Mouse (Mus musculus) CH12.LX (cell line): ENCODE results near the gene Rpl13. TPM values are rescaled to one million over a fixed set of nuclear protein-coding genes. Genes with fewer than 3 reads are reported as not detected.

Experiments
- DNase-seq: peaks from one replicate; pipeline ENCODE4 v3.0.0-alpha.2; 2013; ENCODE audit errors: extremely low read depth
- H3K27ac ChIP-seq: 2 replicates; pipeline ENCODE4 v1.5.1; 2012; ENCODE audit warnings: low read depth, mild to moderate bottlenecking, control low read depth, moderate library complexity; ENCODE audit not compliant: insufficient read depth
- H3K27me3 ChIP-seq: replicated peaks from 2 replicates; pipeline ENCODE3; 2012; ENCODE audit warnings: inconsistent platforms
- H3K36me3 ChIP-seq, 2 experiments: replicated peaks in 1 of 2; 2 replicates each; pipeline versions ENCODE3 to v1.6.1; 2012; ENCODE audit warnings: inconsistent platforms in 1 of 2, low read length in 1 of 2, mild to moderate bottlenecking in 1 of 2, mixed read lengths in 1 of 2, moderate library complexity in 1 of 2; ENCODE audit not compliant: control insufficient read depth in 1 of 2, insufficient read depth in 1 of 2
- H3K4me1 ChIP-seq, 2 experiments: 2 replicates each; pipeline ENCODE4 v1.6.1; 2012; ENCODE audit warnings: inconsistent platforms in 1 of 2, moderate library complexity in 1 of 2; ENCODE audit not compliant: insufficient read depth in 2 of 2, control insufficient read depth in 1 of 2
- H3K4me2 ChIP-seq: 2 replicates; pipeline ENCODE4 v1.6.1; 2012; ENCODE audit warnings: low read depth, mild to moderate bottlenecking, control low read depth; ENCODE audit not compliant: poor library complexity, insufficient read depth, severe bottlenecking
- H3K4me3 ChIP-seq, 3 experiments: fragments of 150-350 bp in 1 of 3; sonication (generic) in 1 of 3; replicated peaks in 1 of 3; 2 replicates each; pipeline versions ENCODE3 to v1.5.1; 2011 to 2012; ENCODE audit warnings: low read depth in 2 of 3, low read length in 2 of 3, mild to moderate bottlenecking in 2 of 3, moderate library complexity in 2 of 3, control low read depth in 1 of 3, improper control_type of control experiment in 1 of 3, inconsistent platforms in 1 of 3, mixed read lengths in 1 of 3; ENCODE audit not compliant: poor library complexity in 1 of 3
- H3K79me2 ChIP-seq: replicated peaks from 2 replicates; pipeline ENCODE4 v1.6.1; 2012; ENCODE audit warnings: mild to moderate bottlenecking, moderate library complexity; ENCODE audit not compliant: control insufficient read depth, poor library complexity, insufficient read depth, severe bottlenecking; ENCODE audit errors: extremely low read depth
- H3K9ac ChIP-seq: 2 replicates; pipeline ENCODE4 v1.6.1; 2012; ENCODE audit warnings: low read depth, mild to moderate bottlenecking, control low read depth, moderate library complexity; ENCODE audit not compliant: insufficient read depth
- H3K9me3 ChIP-seq: replicated peaks from 2 replicates; pipeline ENCODE3; 2012; ENCODE audit warnings: low read length, inconsistent platforms, mixed read lengths
- BHLHE40 ChIP-seq: IDR thresholded peaks from 2 replicates; pipeline ENCODE4 v1.6.1; 2011; ENCODE audit warnings: mild to moderate bottlenecking, low read depth, low read length, improper control_type of control experiment
- CHD2 ChIP-seq: IDR thresholded peaks from 2 replicates; pipeline ENCODE4 v1.6.1; 2011; ENCODE audit warnings: low read length, improper control_type of control experiment
- E2F4 ChIP-seq: IDR thresholded peaks from 2 replicates; pipeline ENCODE4 v1.6.1; 2011; ENCODE audit warnings: low read depth, low read length, improper control_type of control experiment; ENCODE audit not compliant: insufficient replicate concordance
- EP300 ChIP-seq: IDR thresholded peaks from 2 replicates; pipeline ENCODE4 v1.6.1; 2011; ENCODE audit warnings: low read length, improper control_type of control experiment
- MAFK ChIP-seq: IDR thresholded peaks from 2 replicates; pipeline ENCODE4 v1.6.1; 2011; ENCODE audit warnings: low read length, improper control_type of control experiment; ENCODE audit not compliant: insufficient replicate concordance
- MAZ ChIP-seq: IDR thresholded peaks from 2 replicates; pipeline ENCODE4 v1.6.1; 2012; ENCODE audit warnings: low read depth, mild to moderate bottlenecking, inconsistent platforms, low read length, improper control_type of control experiment, moderate library complexity
- MEF2A ChIP-seq: IDR thresholded peaks from 2 replicates; pipeline ENCODE4 v1.6.1; 2014; ENCODE audit warnings: low read depth, mild to moderate bottlenecking, inconsistent platforms, low read length, improper control_type of control experiment, borderline replicate concordance
- MXI1 ChIP-seq: IDR thresholded peaks from 2 replicates; pipeline ENCODE4 v1.6.1; 2011; ENCODE audit warnings: mild to moderate bottlenecking, low read depth, low read length, improper control_type of control experiment
- NELFE ChIP-seq: IDR thresholded peaks from 2 replicates; pipeline ENCODE4 v1.6.1; 2011; ENCODE audit warnings: low read depth, low read length, improper control_type of control experiment
- NRF1 ChIP-seq: IDR thresholded peaks from 2 replicates; pipeline ENCODE4 v1.6.1; 2014; ENCODE audit warnings: low read depth, mild to moderate bottlenecking, inconsistent platforms, low read length, improper control_type of control experiment, moderate library complexity
- PAX5 ChIP-seq: IDR thresholded peaks from 2 replicates; pipeline ENCODE4 v1.6.1; 2012; ENCODE audit warnings: low read length, inconsistent platforms, mixed read lengths
- POLR2AphosphoS2 ChIP-seq: IDR thresholded peaks from 2 replicates; pipeline ENCODE4 v1.6.1; 2011; ENCODE audit warnings: low read depth, low read length, improper control_type of control experiment
- RAD21 ChIP-seq: IDR thresholded peaks from 2 replicates; pipeline ENCODE4 v1.6.1; 2011; ENCODE audit warnings: low read depth, mild to moderate bottlenecking, low read length, improper control_type of control experiment, moderate library complexity
- RCOR1 ChIP-seq: conservative IDR thresholded peaks from 2 replicates; pipeline ENCODE4 v1.6.1; 2012; ENCODE audit warnings: low read depth, mild to moderate bottlenecking, inconsistent platforms, low read length, improper control_type of control experiment
- SIN3A ChIP-seq: IDR thresholded peaks from 2 replicates; pipeline ENCODE4 v1.6.1; 2012; ENCODE audit warnings: low read length, improper control_type of control experiment, inconsistent platforms
- SMC3 ChIP-seq: IDR thresholded peaks from 2 replicates; pipeline ENCODE4 v1.6.1; 2011; ENCODE audit warnings: low read depth, low read length, improper control_type of control experiment
- TCF12 ChIP-seq: IDR thresholded peaks from 2 replicates; pipeline ENCODE4 v1.6.1; 2014; ENCODE audit warnings: low read depth, mild to moderate bottlenecking, inconsistent platforms, low read length, improper control_type of control experiment
- UBTF ChIP-seq: IDR thresholded peaks from 2 replicates; pipeline ENCODE4 v1.6.1; 2012; ENCODE audit warnings: low read depth, mild to moderate bottlenecking, inconsistent platforms, low read length, improper control_type of control experiment, moderate library complexity
- USF2 ChIP-seq: conservative IDR thresholded peaks from 2 replicates; pipeline ENCODE4 v1.6.1; 2011; ENCODE audit warnings: low read depth, low read length, improper control_type of control experiment
- ZMIZ1 ChIP-seq: IDR thresholded peaks from 2 replicates; pipeline ENCODE4 v1.6.1; 2012; ENCODE audit warnings: low read depth, mild to moderate bottlenecking, inconsistent platforms, low read length, improper control_type of control experiment
- dilution Hi-C: fragments of 300-500 bp; cut with MboI; formaldehyde crosslinking; loops from 2 replicates; pipeline ENCODE4 v1.14.3; 2020; ENCODE audit warnings: low sequenced_read_pairs; ENCODE audit not compliant: extremely low pct_unique_long_range_greater_than_20kb, extremely low pct_ligation_motif_present
- in situ Hi-C: fragments of 300-500 bp; cut with MboI; formaldehyde crosslinking; loops from 3 replicates; pipeline ENCODE4 v1.14.3; 2019; ENCODE audit warnings: low sequenced_read_pairs, low pct_ligation_motif_present, low pct_unique_long_range_greater_than_20kb, mixed read lengths
- polyA plus RNA-seq: library from polyadenylated mRNA; unstranded; fragments of >175 nt; gene quantifications from 2 replicates; pipeline ENCODE4 v1.2.1, GENCODE M21; 2012; ENCODE audit warnings: low read depth; ENCODE audit not compliant: insufficient read length
- total RNA-seq, 2 experiments: library from RNA; depleted of rRNA; stranded (reverse); fragments of 300-350 nt in 1 of 2; fragments of >200 nt in 1 of 2; gene quantifications; 2 replicates each; pipeline ENCODE4 v1.2.3; 2012 to 2014

The Rpl13 gene
- total and polyA plus RNA-seq, 3 experiments = 973 to 3,721 (median 2,709) TPM

GRCm38 (mm10) chr8:123101735-123102685 is at the start of gene Rpl13 (continued):
- TF ChIP-seq RCOR1 (0 out of 2 replicates have a peak, but pooled peaks have one; percentile 26), CHD2 (peak; percentile 37)

DNA sequence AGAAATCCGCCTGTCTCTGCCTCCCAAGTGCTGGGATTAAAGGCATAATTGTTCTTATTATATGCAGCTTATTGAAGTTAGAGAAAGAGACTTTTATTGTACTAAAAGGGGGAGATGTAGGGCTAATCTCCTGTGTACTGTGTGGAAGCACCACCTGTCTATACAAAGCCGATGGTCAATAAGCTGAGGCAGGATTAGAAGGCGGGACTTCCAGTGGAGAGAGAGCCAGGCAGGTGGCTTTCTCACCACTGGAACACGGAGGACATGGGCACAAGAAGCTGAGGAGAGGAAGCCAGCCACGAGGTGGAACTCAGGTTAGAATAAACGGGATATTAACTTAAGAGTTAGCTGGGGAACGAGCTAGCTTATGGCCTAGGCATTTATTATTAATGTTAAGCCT is 39.4 kb upstream of the Rpl13 start, which contains the start of gene Spg7:
TSS of gene Spg7 (plus strand) at position 222 of the 400 bp plus-strand sequence.
- no peak within 1 kb of the TSS for H3K9ac ChIP-seq
- H3K9me3 ChIP-seq = no peaks in the 10 kb centered on the region
- in situ Hi-C loops = no loop called here
- no peak for TF ChIP-seq E2F4
- no peak for TF ChIP-seq BHLHE40
- no peak for TF ChIP-seq MAZ
- no peak for TF ChIP-seq SMC3
- no peak for TF ChIP-seq MEF2A
- no peak for TF ChIP-seq PAX5
- no peak for TF ChIP-seq MAFK
- TF ChIP-seq POLR2AphosphoS2 = no peak
- TF ChIP-seq RAD21 = no peak
- no peak for TF ChIP-seq RCOR1
- TF ChIP-seq ZMIZ1 = no peak
- no peak for TF ChIP-seq USF2
- TF ChIP-seq, all 38 proteins: peak for 0
- Histone ChIP-seq H3K27me3 (no peaks in the 10 kb centered on the region), H3K79me2 (peaks cover 11% of the 10 kb centered on the region), H3K4me1 (peaks cover 7 to 26% of the 10 kb centered on the region in 2 experiments), H3K4me3 (no peak within 1 kb of the TSS), H3K36me3 (peaks cover 0 to 20% of the 10 kb centered on the region in 2 experiments), H3K4me2 (no peak within 1 kb of the TSS), H3K27ac (no peak within 1 kb of the TSS)
- dilution Hi-C loops = no loop called here
- DNase-seq = no peak

DNA sequence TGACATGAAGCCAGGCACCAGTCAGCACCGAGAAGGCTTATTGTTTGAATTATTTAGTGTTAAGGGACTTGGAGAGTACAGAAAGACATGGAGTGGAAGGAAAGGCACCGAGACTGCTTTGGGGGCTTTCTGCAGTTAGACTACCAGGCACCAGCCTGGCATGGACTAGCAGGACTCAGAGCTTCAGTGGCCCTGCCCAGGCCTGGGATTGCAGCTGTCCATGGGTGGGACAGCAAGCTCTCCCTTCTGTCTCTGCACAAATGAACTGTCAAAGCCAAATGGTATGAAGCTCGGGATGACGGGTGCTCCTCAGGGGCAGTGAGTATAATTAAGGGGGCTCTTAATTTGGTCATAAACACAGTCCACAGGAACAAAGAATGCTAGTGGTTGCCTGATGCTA is 38.1 kb upstream of the Rpl13 start:
- no peak for DNase-seq
- peak overlapping the region in 1 of 3 experiments; percentile 98 for H3K4me3 ChIP-seq
- H3K9me3 ChIP-seq = no peaks in the 10 kb centered on the region
- H3K4me2 ChIP-seq = peak overlapping the region; percentile 69
- H3K79me2 ChIP-seq = peaks cover 11% of the 10 kb centered on the region
- peaks cover 0 to 26% of the 10 kb centered on the region in 2 experiments for H3K36me3 ChIP-seq
- H3K9ac ChIP-seq = no peak overlapping the region
- no peaks in the 10 kb centered on the region for H3K27me3 ChIP-seq
- no peak for TF ChIP-seq MXI1
- TF ChIP-seq NRF1 = no peak
- no peak for TF ChIP-seq TCF12
- TF ChIP-seq SIN3A = no peak
- no peak for TF ChIP-seq MEF2A
- no peak for TF ChIP-seq EP300
- no peak for TF ChIP-seq CHD2
- TF ChIP-seq UBTF = no peak
- TF ChIP-seq NELFE = no peak
- no peak overlapping the region for H3K27ac ChIP-seq
- dilution Hi-C loops (no loop called here), in situ Hi-C loops (no loop called here)
- peaks cover 7 to 26% of the 10 kb centered on the region in 2 experiments for H3K4me1 ChIP-seq
